Mouse (Mus musculus) mature B cell (primary cell): ENCODE results near the gene Ten1.

ENCODE experiments used
- in situ Hi-C: fragments of 300-500 bp; cut with MboI; formaldehyde crosslinking; loops from 2 replicates; pipeline ENCODE4 v1.14.3; 2019

Gene Ten1

GRCm38 (mm10) chr11:116198639-116199531 is at the start of gene Ten1, which contains the start of gene Acox1:
Gene Ten1 (plus strand): TSS chr11:116198855.
Gene Acox1 (minus strand): TSS chr11:116199045.
- in situ Hi-C loops = no loop called here

- in situ Hi-C loops = no loop called here
Measured at GRCm38 (mm10) chr11:116149341-116149740, 49.3 kb upstream of the Ten1 start.

- in situ Hi-C loops = no loop called here
Measured at GRCm38 (mm10) chr11:116150960-116151359, 47.7 kb upstream of the Ten1 start.

GRCm38 (mm10) chr11:116161312-116161711 is 37.3 kb upstream of the Ten1 start:
- in situ Hi-C loops = no loop called here

DNA sequence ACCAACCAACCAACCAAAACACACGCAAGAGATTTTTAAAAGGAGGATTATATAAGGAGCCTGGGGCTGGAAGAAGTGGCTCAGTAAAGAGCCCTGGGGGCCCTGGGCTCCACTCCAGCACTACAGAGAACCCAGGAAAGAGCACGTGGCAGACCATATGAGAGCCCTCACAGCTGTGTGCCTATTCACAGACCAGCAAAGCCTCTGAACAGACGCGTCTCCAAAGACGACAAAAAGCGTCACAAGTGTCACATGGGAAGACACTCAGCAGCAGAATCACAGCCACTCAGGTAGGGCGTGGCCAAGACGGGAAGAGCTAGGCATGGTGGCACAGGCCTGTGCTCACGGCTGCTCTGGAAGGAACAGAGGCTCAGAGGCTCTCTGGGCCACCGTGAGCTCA is 36.5 kb upstream of the Ten1 start:
- in situ Hi-C loops = no loop called here

DNA sequence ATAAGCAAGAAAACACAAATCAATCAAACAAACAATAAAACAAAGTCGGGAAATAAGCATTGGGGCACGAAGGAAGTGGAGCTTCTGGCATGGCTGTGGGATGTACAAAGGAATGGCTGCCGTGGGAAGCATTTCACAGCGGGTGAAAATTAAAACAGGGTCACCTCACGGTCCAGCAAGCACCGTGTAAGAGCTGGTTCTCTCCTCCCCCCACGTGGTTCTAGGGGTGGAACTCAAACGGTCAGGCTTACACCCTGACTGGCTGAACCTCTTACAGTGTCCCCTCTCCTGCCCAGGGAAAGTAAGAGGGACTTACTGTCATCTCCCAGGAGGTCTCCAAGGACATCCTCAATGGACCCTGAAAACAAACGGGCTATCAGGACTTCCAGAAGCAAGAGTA is 35.7 kb upstream of the Ten1 start:
- in situ Hi-C loops = no loop called here

DNA sequence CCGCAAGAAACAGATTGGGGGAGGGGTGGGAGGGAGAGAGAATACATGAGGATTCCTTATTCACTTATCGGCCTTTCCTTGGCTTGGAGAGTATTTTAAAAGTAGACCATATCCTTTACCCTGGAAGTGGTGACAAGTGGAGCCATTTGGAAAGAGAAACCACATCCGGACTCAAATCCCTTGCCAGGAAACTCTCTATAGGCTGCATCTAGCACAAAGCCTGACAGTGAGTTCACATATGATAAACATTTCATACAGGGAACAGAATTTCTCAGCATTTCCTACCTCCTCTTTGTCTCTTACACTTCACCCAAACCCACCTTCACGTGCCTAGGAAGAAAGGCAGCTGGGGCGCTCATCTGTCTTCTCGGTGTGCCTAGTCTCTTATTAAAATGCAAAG is 31.4 kb upstream of the Ten1 start:
- in situ Hi-C loops = no loop called here

DNA sequence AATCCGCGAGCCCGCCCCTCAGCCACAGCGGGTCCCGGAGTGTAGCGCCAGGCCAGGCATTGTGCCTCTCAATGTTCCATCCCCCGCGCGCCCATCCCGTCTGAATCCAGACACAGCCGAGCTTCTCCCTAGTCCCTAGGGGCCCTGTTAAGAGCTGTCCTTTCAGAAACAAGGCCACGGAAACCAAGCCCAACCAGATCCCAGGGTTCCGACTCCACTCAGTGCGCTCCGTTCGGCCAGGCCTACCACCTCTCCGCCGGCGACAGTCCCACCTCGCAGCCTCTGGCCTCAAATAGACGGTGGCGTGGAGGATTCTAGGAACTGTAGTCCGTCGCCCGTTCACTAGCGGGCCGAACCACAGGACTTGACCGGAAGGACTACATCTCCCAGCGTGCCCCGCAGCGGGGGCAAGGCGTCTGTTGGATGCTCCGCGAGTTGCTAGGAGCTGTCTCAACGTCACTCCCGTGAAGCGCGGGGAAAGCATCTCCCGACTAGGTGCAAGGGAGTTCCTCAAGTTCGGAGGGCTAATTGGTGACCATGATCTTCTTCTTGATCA is 30.7 kb upstream of the Ten1 start, which contains the start of gene Fbf1:
TSS of gene Fbf1 (minus strand) at position 283 of the 556 bp plus-strand sequence.
- in situ Hi-C loops = no loop called here

GRCm38 (mm10) chr11:116169214-116169613 is 29.4 kb upstream of the Ten1 start:
- in situ Hi-C loops = no loop called here

- in situ Hi-C loops = no loop called here
Measured at GRCm38 (mm10) chr11:116170003-116170800, 28.5 kb upstream of the Ten1 start.

DNA sequence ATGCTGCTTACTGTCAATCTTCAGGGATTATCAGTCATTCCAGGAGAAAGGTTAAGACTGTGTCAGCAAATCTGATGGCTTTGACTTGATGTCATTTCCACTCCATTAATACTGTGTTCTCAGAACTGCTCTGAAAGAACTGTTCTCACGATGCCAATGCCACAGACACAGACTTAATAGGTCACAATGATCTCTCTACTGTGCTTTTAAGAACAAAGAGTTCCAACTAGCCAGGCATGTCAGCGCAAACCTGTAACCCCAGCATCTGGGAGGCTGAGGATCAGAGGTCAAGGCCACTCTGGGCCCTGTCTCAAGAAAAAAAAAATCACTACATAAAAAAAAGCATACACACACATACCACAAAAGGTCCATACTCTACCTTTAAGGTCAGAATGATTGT is 26.7 kb upstream of the Ten1 start:
- in situ Hi-C loops = no loop called here

GRCm38 (mm10) chr11:116174775-116175448 is 23.7 kb upstream of the Ten1 start:
- in situ Hi-C loops = no loop called here

GRCm38 (mm10) chr11:116176010-116176409 is 22.6 kb upstream of the Ten1 start:
- in situ Hi-C loops = no loop called here

DNA sequence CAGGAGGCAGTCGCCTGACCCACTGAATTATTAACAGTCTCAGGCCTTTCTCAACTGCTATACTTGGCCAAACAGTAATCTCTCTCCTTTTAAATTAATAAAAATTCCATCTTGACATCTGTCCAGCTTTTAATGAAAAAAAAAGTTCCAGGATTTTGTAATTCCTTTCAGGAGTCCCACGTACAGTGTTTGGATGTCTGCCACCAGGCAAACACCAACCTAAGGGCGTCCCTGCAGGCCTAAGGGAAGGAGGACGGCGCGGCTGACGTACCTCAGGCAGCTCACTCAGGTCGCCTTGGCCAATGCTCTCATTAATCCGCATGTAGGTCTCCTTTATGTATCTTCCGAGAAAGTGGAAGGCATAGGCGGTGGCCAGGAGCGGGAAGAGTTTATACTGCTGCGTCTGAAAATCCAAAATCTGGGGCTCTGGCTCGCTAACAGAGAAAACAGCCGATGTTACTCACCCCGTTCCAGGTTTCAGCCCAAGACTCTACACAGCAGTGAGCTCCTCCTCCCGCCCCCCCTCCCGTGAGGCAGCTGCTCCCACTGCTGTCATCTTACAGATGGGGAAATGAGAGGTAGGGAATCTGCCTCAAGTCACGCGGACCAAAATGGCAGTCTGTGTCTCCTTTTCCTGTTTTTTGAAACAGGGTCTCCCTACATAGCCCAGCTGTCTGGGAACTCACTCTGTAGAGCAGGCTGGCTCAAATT is 20.1 kb upstream of the Ten1 start:
- in situ Hi-C loops = no loop called here

- in situ Hi-C loops = no loop called here
Measured at GRCm38 (mm10) chr11:116185836-116186235, 12.8 kb upstream of the Ten1 start.

DNA sequence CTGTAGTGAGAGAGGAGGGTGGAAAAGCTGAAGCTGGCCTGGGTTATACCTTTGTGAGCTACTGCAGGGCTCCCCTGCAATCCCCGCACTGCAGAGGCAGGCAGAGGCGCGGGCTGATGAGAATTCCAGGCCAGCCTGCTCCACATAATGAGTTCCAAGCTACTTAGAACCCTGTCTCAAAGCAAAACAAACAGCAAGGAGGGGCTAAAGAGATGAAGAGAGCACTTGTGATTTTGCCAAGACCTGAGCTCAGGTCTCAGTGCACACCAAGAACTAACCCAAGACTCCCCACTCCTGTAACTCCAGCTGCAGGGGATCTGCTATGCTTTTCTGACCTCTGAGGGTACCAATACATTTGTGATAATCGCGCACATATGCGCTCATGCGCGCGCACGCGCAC is 12.3 kb upstream of the Ten1 start:
- in situ Hi-C loops = no loop called here

GRCm38 (mm10) chr11:116187226-116187930 is 11.3 kb upstream of the Ten1 start:
- in situ Hi-C loops = no loop called here

DNA sequence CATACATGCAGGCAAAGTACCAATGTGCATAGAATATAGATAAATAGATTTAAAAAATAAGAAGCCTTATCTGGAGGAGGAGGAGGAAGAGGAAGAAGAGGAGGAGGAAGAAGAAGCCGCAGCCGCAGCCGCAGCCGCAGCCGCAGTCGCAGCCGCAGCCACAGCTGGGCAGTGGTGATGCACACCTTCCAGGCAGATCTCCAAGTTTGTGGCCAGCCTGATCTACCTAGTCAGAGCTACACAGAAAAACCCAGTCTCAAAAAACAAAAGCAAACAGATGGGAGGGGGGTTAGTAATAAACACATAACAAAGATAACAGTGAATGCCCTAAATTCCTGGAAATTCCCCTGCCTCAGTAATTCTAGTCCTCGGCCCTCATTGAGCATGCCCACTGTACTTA is 4.0 kb upstream of the Ten1 start:
- in situ Hi-C loops = no loop called here

- in situ Hi-C loops = no loop called here
Measured at GRCm38 (mm10) chr11:116195252-116195651, 3.4 kb upstream of the Ten1 start.

DNA sequence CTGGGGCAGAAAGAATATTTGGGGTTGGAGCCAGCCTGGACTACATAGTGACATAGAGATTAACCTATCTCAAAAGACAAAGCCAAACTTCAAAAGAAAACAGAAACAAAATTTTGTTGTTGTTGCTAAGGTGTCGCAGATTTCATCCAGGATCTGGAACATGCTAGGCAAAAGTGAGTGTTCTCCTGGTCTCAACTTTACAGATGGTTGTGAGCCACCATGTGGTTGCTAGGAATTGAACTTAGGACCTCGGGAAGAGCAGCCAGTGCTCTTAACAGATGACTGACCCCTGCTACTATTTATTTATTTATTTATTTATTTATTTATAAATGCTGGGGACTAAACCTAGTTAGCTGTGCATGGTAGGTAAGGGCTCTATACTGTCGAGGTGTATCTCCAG is 2.3 kb upstream of the Ten1 start:
- in situ Hi-C loops = no loop called here
